Mouse (Mus musculus): ENCODE measurements at regions not wholly inside any gene's neighbourhood (a gene's known extent, or its start where the extent isn't known, plus 50 kb on each side); places are given as distances from the start of the nearest gene placed in this dataset.

DNA sequence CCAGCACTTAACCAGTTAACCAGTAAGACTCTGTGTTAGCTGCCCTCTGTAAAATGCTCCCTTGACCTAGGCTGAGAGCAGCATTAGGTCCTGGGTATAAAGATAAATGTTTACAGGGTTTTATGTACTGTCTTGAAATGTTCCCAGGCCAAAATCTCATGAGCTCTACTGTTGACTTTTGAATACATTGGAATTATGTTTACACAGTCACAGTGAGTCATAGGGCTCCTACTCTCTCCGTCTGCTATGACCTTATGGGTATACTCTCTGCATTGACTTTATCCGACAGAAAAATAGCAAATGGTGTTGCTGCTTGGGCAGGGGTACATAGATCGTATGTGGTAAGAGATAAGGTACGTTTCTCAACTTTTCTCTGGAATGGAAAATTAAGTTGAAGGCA lies 596.8 kb upstream of the Zeb2 start:
- WGBS, result 89% methylated on average over 4 of the region's 4 CpGs

DNA sequence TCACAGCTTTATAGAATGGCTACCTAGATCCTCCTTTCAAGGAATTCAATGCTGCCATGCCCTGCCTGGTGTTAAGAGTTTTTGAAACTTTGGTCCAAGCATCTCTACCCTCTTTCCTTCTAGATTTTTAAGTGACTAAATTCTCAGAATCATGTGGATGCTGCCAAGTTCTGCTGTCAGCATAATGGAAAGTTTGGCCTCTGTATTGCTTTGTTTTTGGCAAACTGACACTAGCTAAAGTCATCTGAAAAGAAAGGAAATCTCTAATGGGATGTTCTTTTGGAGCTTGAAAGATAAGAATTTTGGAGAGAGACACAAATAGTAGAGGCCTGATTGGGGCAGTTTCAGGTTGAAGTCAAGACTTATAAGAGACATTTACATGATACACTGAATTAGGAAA lies 589.8 kb upstream of the Zeb2 start:
- Histone ChIP-seq H3K36me3 (ENCODE audit: control insufficient read depth, insufficient read depth, low read length) (no peaks in the 10 kb centered on the region), H3K9me3 (ENCODE audit: control insufficient read depth, low read length) (no peaks in the 10 kb centered on the region), H3K4me1 (ENCODE audit: control insufficient read depth, insufficient read depth, low read length) (no peaks in the 10 kb centered on the region), H3K4me3 (ENCODE audit: low read depth, low read length) (no peak overlapping the region), H3K9ac (ENCODE audit: low read length) (no peak overlapping the region), H3K4me2 (ENCODE audit: low read depth) (no peak overlapping the region), H3K27ac (ENCODE audit: low read depth, low read length) (no peak overlapping the region), H3K27me3 (ENCODE audit: control insufficient read depth, insufficient read depth, low read length) (no peaks in the 10 kb centered on the region)
- DNase-seq (ENCODE audit: low spot score) (no peak), ATAC-seq (ENCODE audit: insufficient read depth, low FRiP score, low TSS enrichment) (no peak)

More for the DNA sequence above, 596.8 kb upstream of the Zeb2 start:
- ATAC-seq (ENCODE audit: insufficient read depth, low FRiP score, low TSS enrichment) (no peak), DNase-seq (ENCODE audit: low spot score) (no peak)
- H3K4me2 ChIP-seq (ENCODE audit: low read depth), result no peak overlapping the region
- no peaks in the 10 kb centered on the region for H3K9me3 ChIP-seq (ENCODE audit: control insufficient read depth, low read length)
- no peak overlapping the region for H3K9ac ChIP-seq (ENCODE audit: low read length)
- H3K4me1 ChIP-seq (ENCODE audit: control insufficient read depth, insufficient read depth, low read length), result no peaks in the 10 kb centered on the region
- no peaks in the 10 kb centered on the region for H3K36me3 ChIP-seq (ENCODE audit: control insufficient read depth, insufficient read depth, low read length)
- H3K27me3 ChIP-seq (ENCODE audit: control insufficient read depth, insufficient read depth, low read length), result no peaks in the 10 kb centered on the region
- no peak overlapping the region for H3K27ac ChIP-seq (ENCODE audit: low read depth, low read length)
- H3K4me3 ChIP-seq (ENCODE audit: low read depth, low read length), result no peak overlapping the region

DNA sequence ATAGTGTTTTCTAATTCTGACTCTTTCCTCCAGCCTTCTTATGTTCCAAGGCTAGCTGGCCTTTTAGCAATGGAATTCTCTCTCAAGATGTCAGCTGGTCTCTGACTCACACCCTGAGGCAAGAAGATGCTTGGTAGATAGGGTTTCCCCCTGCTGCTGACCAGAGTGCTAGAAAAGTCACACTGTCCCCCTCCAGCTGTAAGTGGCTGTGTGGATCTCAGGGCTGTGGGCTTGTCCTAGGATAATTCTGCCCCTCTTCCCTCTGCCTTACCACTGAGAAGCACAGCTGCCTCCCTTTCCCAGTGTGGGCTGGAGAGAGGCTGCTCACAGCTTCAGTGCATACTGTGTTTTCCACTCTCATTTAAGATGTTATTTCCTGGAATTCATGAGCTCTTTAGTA lies 585.3 kb upstream of the Zeb2 start:
- Histone ChIP-seq H3K36me3 (ENCODE audit: control insufficient read depth, insufficient read depth, low read length) (no peaks in the 10 kb centered on the region), H3K4me1 (ENCODE audit: control insufficient read depth, insufficient read depth, low read length) (no peaks in the 10 kb centered on the region), H3K4me2 (ENCODE audit: low read depth) (no peak overlapping the region), H3K27me3 (ENCODE audit: control insufficient read depth, insufficient read depth, low read length) (no peaks in the 10 kb centered on the region), H3K9me3 (ENCODE audit: control insufficient read depth, low read length) (no peaks in the 10 kb centered on the region), H3K4me3 (ENCODE audit: low read depth, low read length) (no peak overlapping the region), H3K9ac (ENCODE audit: low read length) (no peak overlapping the region), H3K27ac (ENCODE audit: low read depth, low read length) (no peak overlapping the region)
- DNase-seq (ENCODE audit: low spot score), result no peak
- no peak for ATAC-seq (ENCODE audit: insufficient read depth, low FRiP score, low TSS enrichment)

GRCm38 (mm10) chr2:45700578-45700977 lies 583.4 kb upstream of the Zeb2 start:
- Histone ChIP-seq H3K4me2 (ENCODE audit: low read depth) (no peak overlapping the region), H3K4me1 (ENCODE audit: control insufficient read depth, insufficient read depth, low read length) (no peaks in the 10 kb centered on the region), H3K27me3 (ENCODE audit: control insufficient read depth, insufficient read depth, low read length) (no peaks in the 10 kb centered on the region), H3K27ac (ENCODE audit: low read depth, low read length) (no peak overlapping the region), H3K9ac (ENCODE audit: low read length) (no peak overlapping the region), H3K9me3 (ENCODE audit: control insufficient read depth, low read length) (no peaks in the 10 kb centered on the region), H3K36me3 (ENCODE audit: control insufficient read depth, insufficient read depth, low read length) (no peaks in the 10 kb centered on the region), H3K4me3 (ENCODE audit: low read depth, low read length) (no peak overlapping the region)
- 68% methylated on average over 1 of the region's 1 CpGs for WGBS
- no peak for DNase-seq (ENCODE audit: low spot score)
- no peak for ATAC-seq (ENCODE audit: insufficient read depth, low FRiP score, low TSS enrichment)

- H3K9ac ChIP-seq (ENCODE audit: low read length), result no peak overlapping the region
- DNase-seq (ENCODE audit: low spot score) (no peak), ATAC-seq (ENCODE audit: insufficient read depth, low FRiP score, low TSS enrichment) (no peak)
- WGBS, result 46% methylated on average over 8 of the region's 8 CpGs
- no peaks in the 10 kb centered on the region; the same call in 1 of the 2 replicates for H3K4me1 ChIP-seq (ENCODE audit: control insufficient read depth, insufficient read depth, low read length)
- no peak overlapping the region for H3K4me2 ChIP-seq (ENCODE audit: low read depth)
- no peaks in the 10 kb centered on the region for H3K27me3 ChIP-seq (ENCODE audit: control insufficient read depth, insufficient read depth, low read length)
- no peak overlapping the region for H3K27ac ChIP-seq (ENCODE audit: low read depth, low read length)
- no peaks in the 10 kb centered on the region for H3K9me3 ChIP-seq (ENCODE audit: control insufficient read depth, low read length)
- H3K36me3 ChIP-seq (ENCODE audit: control insufficient read depth, insufficient read depth, low read length), result no peaks in the 10 kb centered on the region
- no peak overlapping the region for H3K4me3 ChIP-seq (ENCODE audit: low read depth, low read length)
Observed at GRCm38 (mm10) chr2:45693291-45694020, 576.3 kb upstream of the Zeb2 start.

DNA sequence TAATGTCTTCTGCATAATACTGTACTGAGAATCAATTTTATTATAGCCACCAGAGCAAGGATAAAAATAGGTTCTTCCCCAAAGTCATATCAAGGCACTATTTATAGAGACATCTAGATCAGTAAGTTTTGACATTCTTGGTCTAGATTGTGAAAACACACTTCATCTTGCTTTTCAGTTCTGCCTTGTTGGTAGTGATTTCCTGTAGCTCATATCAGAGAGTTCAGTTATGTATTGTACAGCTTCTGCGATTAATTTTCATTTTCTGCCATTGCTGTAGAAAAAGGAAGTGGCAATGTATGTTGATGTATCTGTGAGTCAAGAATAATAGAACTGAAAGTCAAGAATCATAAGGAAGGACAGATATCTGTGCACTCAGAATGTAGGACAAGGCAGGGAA lies 575.6 kb upstream of the Zeb2 start:
- 93% methylated on average over 1 of the region's 1 CpGs for WGBS
- H3K36me3 ChIP-seq (ENCODE audit: control insufficient read depth, insufficient read depth, low read length), result no peaks in the 10 kb centered on the region
- H3K9ac ChIP-seq (ENCODE audit: low read length), result no peak overlapping the region
- H3K4me3 ChIP-seq (ENCODE audit: low read depth, low read length), result no peak overlapping the region
- H3K27me3 ChIP-seq (ENCODE audit: control insufficient read depth, insufficient read depth, low read length), result no peaks in the 10 kb centered on the region
- DNase-seq (ENCODE audit: low spot score), result no peak
- H3K4me1 ChIP-seq (ENCODE audit: control insufficient read depth, insufficient read depth, low read length), result no peaks in the 10 kb centered on the region; the same call in 1 of the 2 replicates
- ATAC-seq (ENCODE audit: insufficient read depth, low FRiP score, low TSS enrichment), result no peak
- no peaks in the 10 kb centered on the region for H3K9me3 ChIP-seq (ENCODE audit: control insufficient read depth, low read length)
- H3K27ac ChIP-seq (ENCODE audit: low read depth, low read length), result no peak overlapping the region
- no peak overlapping the region for H3K4me2 ChIP-seq (ENCODE audit: low read depth)

DNA sequence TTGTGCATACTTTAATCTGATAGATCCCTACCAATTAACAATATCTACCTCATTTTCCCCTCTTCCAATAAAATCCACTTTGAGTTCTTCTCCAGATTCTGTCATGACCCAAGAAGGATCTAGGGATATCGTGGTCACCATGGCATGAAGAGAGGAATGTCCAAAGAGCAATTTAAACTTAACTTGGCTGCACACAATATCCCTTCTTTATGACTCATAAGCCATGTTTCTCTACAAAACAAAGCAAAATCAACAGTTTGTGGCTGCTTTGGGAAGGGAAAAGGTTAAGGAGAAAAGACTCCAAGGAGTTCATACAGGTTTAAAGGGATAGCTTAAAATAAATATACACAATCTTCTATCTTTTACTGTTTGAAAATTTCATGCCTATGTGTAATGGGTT lies 571.8 kb upstream of the Zeb2 start:
- no peak for DNase-seq (ENCODE audit: low spot score)
- Histone ChIP-seq H3K4me2 (ENCODE audit: low read depth) (no peak overlapping the region), H3K4me1 (ENCODE audit: control insufficient read depth, insufficient read depth, low read length) (no peaks in the 10 kb centered on the region; the same call in 1 of the 2 replicates), H3K36me3 (ENCODE audit: control insufficient read depth, insufficient read depth, low read length) (no peaks in the 10 kb centered on the region), H3K9ac (ENCODE audit: low read length) (no peak overlapping the region), H3K27me3 (ENCODE audit: control insufficient read depth, insufficient read depth, low read length) (no peaks in the 10 kb centered on the region), H3K9me3 (ENCODE audit: control insufficient read depth, low read length) (no peaks in the 10 kb centered on the region), H3K27ac (ENCODE audit: low read depth, low read length) (no peak overlapping the region), H3K4me3 (ENCODE audit: low read depth, low read length) (no peak overlapping the region)
- ATAC-seq (ENCODE audit: insufficient read depth, low FRiP score, low TSS enrichment), result no peak
- WGBS, result 89% methylated on average over 1 of the region's 1 CpGs

DNA sequence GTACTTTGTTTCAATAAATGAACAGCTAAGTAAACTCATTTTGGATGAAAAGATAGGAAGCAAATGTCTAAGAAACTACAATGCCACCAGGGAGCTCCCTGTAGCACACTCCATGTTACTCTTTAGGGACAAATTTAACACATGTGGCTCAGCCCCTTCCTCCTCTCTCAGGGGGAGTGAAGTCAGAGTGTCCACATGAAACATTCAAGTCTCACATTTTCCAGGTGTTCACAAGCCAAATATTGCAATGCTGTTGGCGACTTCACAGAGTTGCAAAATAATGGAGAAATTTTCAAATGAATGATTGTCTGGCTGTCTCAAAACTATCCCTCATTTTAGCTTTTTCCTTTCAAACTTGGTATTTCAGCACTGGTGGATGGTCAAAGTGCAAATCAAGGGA lies 564.1 kb upstream of the Zeb2 start:
- ATAC-seq (ENCODE audit: insufficient read depth, low FRiP score, low TSS enrichment), result no peak
- Histone ChIP-seq H3K27me3 (ENCODE audit: control insufficient read depth, insufficient read depth, low read length) (no peaks in the 10 kb centered on the region), H3K4me1 (ENCODE audit: control insufficient read depth, insufficient read depth, low read length) (no peaks in the 10 kb centered on the region), H3K27ac (ENCODE audit: low read depth, low read length) (no peak overlapping the region), H3K9ac (ENCODE audit: low read length) (no peak overlapping the region), H3K4me2 (ENCODE audit: low read depth) (no peak overlapping the region), H3K4me3 (ENCODE audit: low read depth, low read length) (no peak overlapping the region), H3K36me3 (ENCODE audit: control insufficient read depth, insufficient read depth, low read length) (no peaks in the 10 kb centered on the region), H3K9me3 (ENCODE audit: control insufficient read depth, low read length) (no peaks in the 10 kb centered on the region)
- WGBS, result 82% methylated on average over 1 of the region's 1 CpGs
- no peak for DNase-seq (ENCODE audit: low spot score)

- no peak for DNase-seq (ENCODE audit: low spot score)
- 79% methylated on average over 10 of the region's 10 CpGs for WGBS
- Histone ChIP-seq H3K27ac (ENCODE audit: low read depth, low read length) (no peak overlapping the region), H3K27me3 (ENCODE audit: control insufficient read depth, insufficient read depth, low read length) (no peaks in the 10 kb centered on the region), H3K4me1 (ENCODE audit: control insufficient read depth, insufficient read depth, low read length) (no peaks in the 10 kb centered on the region), H3K4me3 (ENCODE audit: low read depth, low read length) (no peak overlapping the region), H3K9ac (ENCODE audit: low read length) (no peak overlapping the region), H3K9me3 (ENCODE audit: control insufficient read depth, low read length) (no peaks in the 10 kb centered on the region), H3K36me3 (ENCODE audit: control insufficient read depth, insufficient read depth, low read length) (no peaks in the 10 kb centered on the region), H3K4me2 (ENCODE audit: low read depth) (no peak overlapping the region)
- no peak for ATAC-seq (ENCODE audit: insufficient read depth, low FRiP score, low TSS enrichment)
Observed at GRCm38 (mm10) chr2:45679101-45679895, 562.1 kb upstream of the Zeb2 start.
